Mouse (Mus musculus) lung, embryonic 16.5 days (tissue): ENCODE data around the gene 4930568D16Rik. TPM values are rescaled to one million over a fixed set of nuclear protein-coding genes. Genes with fewer than 3 reads are reported as not detected.
A peak's percentile ranks its signal among the peaks of the same experiment; 100 is the strongest.

Experiments used
- ATAC-seq: fragments of 200-750 bp; cut with Nextera tagmentation; 2 replicates; pipeline ENCODE4 v1.8.0; 2017; ENCODE audit warnings: low read depth, mild to moderate bottlenecking, moderate library complexity
- H3K27ac ChIP-seq: fragments of 300-500 bp; sonication (generic); 2 replicates; pipeline ENCODE4 v1.5.1; 2014; ENCODE audit warnings: mild to moderate bottlenecking, control low read depth, low read length
- H3K27me3 ChIP-seq: fragments of 300-500 bp; sonication (generic); 2 replicates; pipeline ENCODE4 v1.6.1; 2014; ENCODE audit warnings: low read depth, low read length, mixed read lengths; ENCODE audit not compliant: control insufficient read depth, insufficient read depth
- H3K36me3 ChIP-seq: fragments of 300-500 bp; sonication (generic); 2 replicates; pipeline ENCODE4 v1.6.1; 2014; ENCODE audit warnings: low read length; ENCODE audit not compliant: control insufficient read depth, insufficient read depth
- H3K4me1 ChIP-seq: fragments of 300-500 bp; sonication (generic); replicated peaks from 2 replicates; pipeline ENCODE4 v1.6.1; 2014; ENCODE audit warnings: low read length, mixed read lengths; ENCODE audit not compliant: control insufficient read depth, insufficient read depth
- H3K4me2 ChIP-seq: fragments of 300-500 bp; sonication (generic); 2 replicates; pipeline ENCODE4 v1.6.1; 2014; ENCODE audit warnings: low read depth, low read length, control low read depth
- H3K4me3 ChIP-seq: fragments of 300-500 bp; sonication (generic); 2 replicates; pipeline ENCODE4 v1.5.1; 2014; ENCODE audit warnings: mild to moderate bottlenecking, low read length, control low read depth
- H3K9ac ChIP-seq: fragments of 300-500 bp; sonication (generic); 2 replicates; pipeline ENCODE4 v1.6.1; 2014; ENCODE audit warnings: low read length, control low read depth
- H3K9me3 ChIP-seq: fragments of 300-500 bp; sonication (generic); 2 replicates; pipeline ENCODE4 v1.6.1; 2016; ENCODE audit warnings: low read length; ENCODE audit not compliant: control insufficient read depth
- WGBS: fragments of 180-500 bp; shearing (Covaris S2); extraction: QIAGEN DNeasy Blood & Tissue Kit; methylation state at CpG from one replicate; pipeline ENCODE4 v1.1.7; 2014; 5-methylcytosine and 5-hydroxymethylcytosine counted together
- polyA plus RNA-seq: library from polyadenylated mRNA; unstranded; fragments of >200 nt; fragmentation: Nextera tagmentation; extraction: Ambion mirVana; gene quantifications from 2 replicates; pipeline ENCODE4 v1.2.1, GENCODE M21; 2015

The 4930568D16Rik gene
- polyA plus RNA-seq, 1 experiment from 2014 or later: not detected

- Histone ChIP-seq H3K27ac (no peak overlapping the region), H3K9ac (no peak overlapping the region), H3K4me1 (no peaks in the 10 kb centered on the region), H3K36me3 (peaks cover 5% of the 10 kb centered on the region), H3K4me2 (no peak overlapping the region), H3K4me3 (no peak overlapping the region), H3K9me3 (no peaks in the 10 kb centered on the region), H3K27me3 (no peaks in the 10 kb centered on the region)
- peak; percentile 60; the same call in 1 of the 2 replicates for ATAC-seq
- 76% methylated on average over 6 of the region's 6 CpGs for WGBS
Measured at GRCm38 (mm10) chr2:35407266-35407665, 39.7 kb upstream of the 4930568D16Rik start.

GRCm38 (mm10) chr2:35406611-35407010, 39.1 kb upstream of the 4930568D16Rik start:
- Histone ChIP-seq H3K4me1 (no peaks in the 10 kb centered on the region), H3K27ac (no peak overlapping the region), H3K36me3 (peaks cover 5% of the 10 kb centered on the region), H3K27me3 (no peaks in the 10 kb centered on the region), H3K9ac (no peak overlapping the region), H3K9me3 (no peaks in the 10 kb centered on the region), H3K4me3 (no peak overlapping the region), H3K4me2 (no peak overlapping the region)
- WGBS: 82% methylated on average over 1 of the region's 1 CpGs
- ATAC-seq: no peak

DNA sequence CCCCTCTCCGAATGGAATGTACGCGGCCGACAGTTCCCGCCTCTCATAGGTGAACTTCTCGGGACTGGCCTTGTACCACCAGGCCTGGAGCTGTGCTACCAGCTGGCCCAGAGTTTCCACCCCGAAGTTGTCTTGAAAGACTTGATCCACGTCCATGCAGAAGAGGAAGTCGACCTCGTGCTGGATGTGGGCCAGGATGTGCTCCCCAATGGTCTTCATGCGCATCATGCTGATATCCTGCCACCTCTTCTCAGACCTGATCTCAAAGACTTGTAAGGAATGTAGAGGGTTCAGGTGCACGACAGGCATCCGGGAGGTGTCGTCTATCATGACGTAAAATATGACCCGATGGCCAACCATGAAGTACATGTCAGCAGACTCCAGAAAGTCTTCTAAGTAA, 34.9 kb upstream of the 4930568D16Rik start:
- H3K9me3 ChIP-seq: no peaks in the 10 kb centered on the region
- H3K27me3 ChIP-seq: no peaks in the 10 kb centered on the region
- 83% methylated on average over 16 of the region's 16 CpGs for WGBS
- H3K36me3 ChIP-seq: peaks cover 5% of the 10 kb centered on the region
- no peak overlapping the region for H3K27ac ChIP-seq
- H3K4me1 ChIP-seq: no peaks in the 10 kb centered on the region
- H3K9ac ChIP-seq: no peak overlapping the region
- ATAC-seq: no peak
- no peak overlapping the region for H3K4me2 ChIP-seq
- no peak overlapping the region for H3K4me3 ChIP-seq

DNA sequence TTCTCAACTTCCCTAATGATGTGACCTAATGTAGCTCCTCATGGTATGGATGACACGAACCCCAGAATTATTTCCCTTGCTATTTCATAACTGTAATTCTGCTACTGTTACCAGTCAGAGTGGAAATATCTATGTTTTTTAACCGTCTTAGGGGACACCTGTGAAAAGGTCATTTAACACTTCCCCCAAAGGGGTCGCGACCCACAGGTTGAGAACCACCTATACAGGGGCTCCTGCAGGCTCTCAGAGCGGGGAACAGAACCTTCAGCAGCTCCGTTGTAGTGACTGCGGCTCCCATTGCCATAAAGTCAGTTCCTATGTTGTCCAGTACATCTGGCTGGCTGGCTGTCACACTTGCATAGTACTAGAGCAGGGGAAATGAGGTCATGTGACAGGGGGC, 33.2 kb upstream of the 4930568D16Rik start:
- no peak for ATAC-seq
- Histone ChIP-seq H3K9ac (no peak overlapping the region), H3K4me3 (no peak overlapping the region), H3K36me3 (peaks cover 3% of the 10 kb centered on the region), H3K27me3 (no peaks in the 10 kb centered on the region), H3K4me2 (no peak overlapping the region), H3K9me3 (no peaks in the 10 kb centered on the region), H3K4me1 (peaks cover 5% of the 10 kb centered on the region), H3K27ac (no peak overlapping the region)
- WGBS: 87% methylated on average over 7 of the region's 7 CpGs

DNA sequence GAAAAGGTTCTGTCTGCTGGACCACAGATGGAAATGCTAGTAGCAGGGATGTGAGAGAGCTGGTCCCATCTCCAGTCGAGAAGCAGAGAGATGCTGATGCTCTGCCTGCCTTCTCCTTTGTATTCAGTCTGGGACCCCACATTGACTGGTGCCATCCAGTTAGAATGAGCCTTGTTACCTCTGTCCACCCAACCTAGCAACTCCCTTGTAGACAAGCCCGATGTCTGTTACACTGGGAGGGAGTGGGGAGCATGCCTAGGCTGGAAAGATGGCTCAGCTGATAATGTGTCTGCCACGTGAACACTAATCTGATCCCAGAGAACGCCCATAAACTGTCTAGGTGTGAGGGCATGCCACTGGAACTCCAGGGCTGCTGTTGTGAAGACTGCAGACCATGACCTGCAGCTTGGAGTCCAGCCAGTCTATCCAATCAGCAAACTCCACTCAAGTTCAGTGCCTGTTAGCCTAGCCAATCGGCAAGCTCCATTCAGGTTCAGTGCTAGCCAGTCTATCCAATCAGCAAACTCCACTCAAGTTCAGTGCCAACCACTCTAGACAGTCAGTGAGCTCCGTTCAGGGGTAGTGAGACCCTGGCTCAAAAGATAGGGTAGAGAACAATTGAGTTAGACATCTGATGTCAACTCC, 30.8 kb upstream of the 4930568D16Rik start:
- Histone ChIP-seq H3K4me1 (peaks cover 5% of the 10 kb centered on the region), H3K27ac (no peak overlapping the region), H3K27me3 (no peaks in the 10 kb centered on the region), H3K9ac (no peak overlapping the region), H3K36me3 (peaks cover 3% of the 10 kb centered on the region), H3K4me2 (no peak overlapping the region), H3K4me3 (no peak overlapping the region), H3K9me3 (no peaks in the 10 kb centered on the region)
- ATAC-seq: no peak; the same call in 1 of the 2 replicates
- 64% methylated on average over 6 of the region's 6 CpGs for WGBS

- 45% methylated on average over 11 of the region's 11 CpGs for WGBS
- H3K9me3 ChIP-seq: no peaks in the 10 kb centered on the region
- H3K36me3 ChIP-seq: peaks cover 3% of the 10 kb centered on the region
- H3K27ac ChIP-seq: no peak overlapping the region
- H3K9ac ChIP-seq: no peak overlapping the region
- H3K27me3 ChIP-seq: no peaks in the 10 kb centered on the region
- ATAC-seq: peak; percentile 52; the same call in 1 of the 2 replicates
- peaks cover 5% of the 10 kb centered on the region for H3K4me1 ChIP-seq
- H3K4me3 ChIP-seq: no peak overlapping the region
- H3K4me2 ChIP-seq: no peak overlapping the region
Measured at GRCm38 (mm10) chr2:35397590-35398173, 30.2 kb upstream of the 4930568D16Rik start.

DNA sequence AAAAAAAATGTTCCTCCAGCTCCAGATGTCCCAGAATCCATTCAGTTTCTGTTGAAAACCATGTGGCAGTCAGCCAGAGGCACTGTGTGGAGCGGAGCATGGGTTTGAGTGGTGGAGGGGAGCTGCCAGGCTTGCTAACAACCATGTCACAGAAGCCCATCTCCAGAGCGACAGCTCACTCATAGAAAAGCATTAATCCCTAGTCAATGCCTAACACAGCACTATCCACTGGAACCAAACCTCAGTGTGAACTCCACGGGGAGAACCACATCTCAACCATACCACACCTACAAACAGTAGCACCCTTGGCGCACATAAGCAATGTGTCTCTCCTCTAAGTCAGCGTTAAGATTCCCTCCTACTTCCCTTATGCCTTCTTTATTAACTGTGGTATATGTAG, 29.6 kb upstream of the 4930568D16Rik start, which contains the start of gene 4930402F06Rik:
Gene 4930402F06Rik (minus strand): TSS at position 80 of the 400 bp plus-strand sequence.
- H3K4me3 ChIP-seq: no peak within 1 kb of the TSS
- H3K4me2 ChIP-seq: no peak within 1 kb of the TSS
- WGBS: 56% methylated on average over 5 of the region's 5 CpGs
- no peak within 1 kb of the TSS for H3K27ac ChIP-seq
- H3K9me3 ChIP-seq: no peaks in the 10 kb centered on the region
- H3K27me3 ChIP-seq: no peaks in the 10 kb centered on the region
- peak; percentile 43 for ATAC-seq
- H3K36me3 ChIP-seq: no peaks in the 10 kb centered on the region; the same call in 1 of the 2 replicates
- H3K9ac ChIP-seq: no peak within 1 kb of the TSS
- peaks cover 5% of the 10 kb centered on the region for H3K4me1 ChIP-seq

DNA sequence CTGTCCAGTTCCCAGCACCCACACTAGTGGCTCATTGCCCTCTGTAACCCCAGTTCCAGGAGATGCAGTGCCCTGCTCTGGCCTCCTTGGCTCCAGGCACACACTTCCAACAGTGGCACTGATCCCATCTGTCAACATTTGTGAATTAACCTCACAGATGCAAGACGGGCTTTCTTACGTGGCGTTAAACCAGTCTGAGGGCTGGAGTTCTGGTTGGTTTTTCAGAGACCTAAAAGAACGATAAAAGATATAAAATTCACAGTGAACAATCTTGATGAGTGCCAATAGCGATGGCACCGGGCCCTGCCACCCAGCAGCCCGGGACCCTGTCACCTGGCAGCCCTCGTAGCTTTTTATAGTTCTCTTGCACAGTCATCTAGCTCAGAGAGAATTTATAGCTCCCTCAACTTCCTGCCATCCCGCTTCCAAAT, 17.9 kb upstream of the 4930568D16Rik start:
- WGBS: 65% methylated on average over 9 of the region's 9 CpGs
- H3K27me3 ChIP-seq: no peaks in the 10 kb centered on the region
- ATAC-seq: no peak
- H3K9ac ChIP-seq: no peak overlapping the region
- H3K36me3 ChIP-seq: no peaks in the 10 kb centered on the region
- H3K4me1 ChIP-seq: no peaks in the 10 kb centered on the region
- H3K27ac ChIP-seq: no peak overlapping the region
- H3K9me3 ChIP-seq: peaks cover 4% of the 10 kb centered on the region
- H3K4me3 ChIP-seq: no peak overlapping the region
- H3K4me2 ChIP-seq: no peak overlapping the region

GRCm38 (mm10) chr2:35379306-35379705, 11.8 kb upstream of the 4930568D16Rik start:
- Histone ChIP-seq H3K27me3 (no peaks in the 10 kb centered on the region), H3K27ac (no peak overlapping the region), H3K9ac (no peak overlapping the region), H3K36me3 (no peaks in the 10 kb centered on the region), H3K4me2 (no peak overlapping the region), H3K4me3 (no peak overlapping the region), H3K4me1 (0 out of 2 replicates have a peak, but pooled peaks cover 3% of the 10 kb centered on the region), H3K9me3 (no peaks in the 10 kb centered on the region)
- ATAC-seq: no peak
- 59% methylated on average over 9 of the region's 9 CpGs for WGBS
